Mouse (Mus musculus) limb, embryonic 12.5 days (tissue): ENCODE results near the gene Ppat. TPM values are rescaled to one million over a fixed set of nuclear protein-coding genes. Genes with fewer than 3 reads are reported as not detected.

ENCODE experiments used
- ATAC-seq: fragments of 200-750 bp; cut with Nextera tagmentation; 2 replicates; pipeline ENCODE4 v1.8.0; 2017; ENCODE audit warnings: low read depth, moderate TSS enrichment; ENCODE audit not compliant: insufficient number of reproducible peaks, insufficient read depth, low FRiP score, low TSS enrichment
- H3K27ac ChIP-seq: fragments of 300-500 bp; sonication (generic); 2 replicates; pipeline ENCODE4 v1.5.1; 2016; ENCODE audit warnings: mild to moderate bottlenecking, moderate library complexity
- H3K27me3 ChIP-seq: fragments of 300-500 bp; sonication (generic); 2 replicates; pipeline ENCODE4 v1.6.1; 2016; ENCODE audit warnings: mild to moderate bottlenecking, moderate library complexity
- H3K36me3 ChIP-seq: fragments of 300-500 bp; sonication (generic); 2 replicates; pipeline ENCODE4 v1.6.1; 2016; ENCODE audit warnings: mild to moderate bottlenecking, moderate library complexity
- H3K4me1 ChIP-seq: fragments of 300-500 bp; sonication (generic); replicated peaks from 2 replicates; pipeline ENCODE4 v1.6.1; 2016
- H3K4me2 ChIP-seq: fragments of 300-500 bp; sonication (generic); 2 replicates; pipeline ENCODE4 v1.6.1; 2016; ENCODE audit warnings: mild to moderate bottlenecking, moderate library complexity
- H3K4me3 ChIP-seq: fragments of 300-500 bp; sonication (generic); replicated peaks from 2 replicates; pipeline ENCODE4 v1.5.1; 2016; ENCODE audit warnings: mild to moderate bottlenecking
- H3K9ac ChIP-seq: fragments of 300-500 bp; sonication (generic); replicated peaks from 2 replicates; pipeline ENCODE4 v1.6.1; 2016; ENCODE audit warnings: mild to moderate bottlenecking, moderate library complexity
- H3K9me3 ChIP-seq: fragments of 300-500 bp; sonication (generic); 2 replicates; pipeline ENCODE4 v1.6.1; 2016; ENCODE audit warnings: mild to moderate bottlenecking, moderate library complexity
- WGBS: fragments of 180-500 bp; shearing (Covaris S2); methylation state at CpG from one replicate; pipeline ENCODE4 v1.1.7; 2016; 5-methylcytosine and 5-hydroxymethylcytosine counted together
- polyA plus RNA-seq: library from polyadenylated mRNA; unstranded; fragments of >200 nt; fragmentation: Nextera tagmentation; extraction: Ambion mirVana; gene quantifications from 2 replicates; pipeline ENCODE4 v1.2.1, GENCODE M21; 2016

The Ppat gene
- polyA plus RNA-seq, 1 experiment from 2014 or later: 36.0 TPM

- H3K4me3 ChIP-seq: no peak overlapping the region
- peaks cover 8% of the 10 kb centered on the region; the same call in 1 of the 2 replicates for H3K4me1 ChIP-seq
- H3K27me3 ChIP-seq: no peaks in the 10 kb centered on the region
- no peak overlapping the region for H3K9ac ChIP-seq
- no peaks in the 10 kb centered on the region for H3K9me3 ChIP-seq
- no peak overlapping the region for H3K4me2 ChIP-seq
- WGBS: 83% methylated on average over 5 of the region's 5 CpGs
- no peak for ATAC-seq
- H3K27ac ChIP-seq: no peak overlapping the region
- peaks cover 64% of the 10 kb centered on the region for H3K36me3 ChIP-seq
Measured at GRCm38 (mm10) chr5:76969250-76969649, 17.9 kb upstream of the Ppat start.

GRCm38 (mm10) chr5:76964651-76965050 is 13.3 kb upstream of the Ppat start:
- H3K27me3 ChIP-seq: no peaks in the 10 kb centered on the region
- H3K4me3 ChIP-seq: no peak overlapping the region
- 91% methylated on average over 3 of the region's 3 CpGs for WGBS
- no peak overlapping the region for H3K4me2 ChIP-seq
- no peak overlapping the region for H3K27ac ChIP-seq
- no peak overlapping the region for H3K9ac ChIP-seq
- H3K9me3 ChIP-seq: no peaks in the 10 kb centered on the region
- ATAC-seq: no peak
- H3K4me1 ChIP-seq: no peaks in the 10 kb centered on the region
- H3K36me3 ChIP-seq: peaks cover 94% of the 10 kb centered on the region

- H3K36me3 ChIP-seq: peaks cover 92% of the 10 kb centered on the region
- WGBS: 70% methylated on average over 11 of the region's 11 CpGs
Measured at GRCm38 (mm10) chr5:76962545-76962944, 11.2 kb upstream of the Ppat start.

GRCm38 (mm10) chr5:76959587-76959986 is 8.2 kb upstream of the Ppat start:
- Histone ChIP-seq H3K36me3 (peaks cover 96% of the 10 kb centered on the region), H3K9me3 (no peaks in the 10 kb centered on the region), H3K4me3 (no peak overlapping the region), H3K4me2 (no peak overlapping the region), H3K9ac (no peak overlapping the region), H3K27me3 (no peaks in the 10 kb centered on the region), H3K27ac (no peak overlapping the region), H3K4me1 (peaks cover 4% of the 10 kb centered on the region; the same call in 1 of the 2 replicates)
- WGBS: 81% methylated on average over 5 of the region's 5 CpGs
- ATAC-seq: no peak

More at GRCm38 (mm10) chr5:76962545-76962944, 11.2 kb upstream of the Ppat start:
- ATAC-seq: no peak
- H3K27me3 ChIP-seq: no peaks in the 10 kb centered on the region
- H3K4me1 ChIP-seq: no peaks in the 10 kb centered on the region
- H3K4me3 ChIP-seq: no peak overlapping the region
- H3K9ac ChIP-seq: no peak overlapping the region
- H3K4me2 ChIP-seq: no peak overlapping the region
- H3K9me3 ChIP-seq: no peaks in the 10 kb centered on the region
- H3K27ac ChIP-seq: 0 out of 2 replicates have a peak overlapping the region, but pooled peaks have one; percentile 1

- no peaks in the 10 kb centered on the region for H3K9me3 ChIP-seq
- no peak overlapping the region for H3K4me3 ChIP-seq
- no peak for ATAC-seq
- H3K4me1 ChIP-seq: peaks cover 17% of the 10 kb centered on the region
- no peak overlapping the region for H3K9ac ChIP-seq
- H3K36me3 ChIP-seq: peaks cover 91% of the 10 kb centered on the region
- no peak overlapping the region for H3K27ac ChIP-seq
- H3K27me3 ChIP-seq: no peaks in the 10 kb centered on the region
- WGBS: 97% methylated on average over 1 of the region's 1 CpGs
- no peak overlapping the region for H3K4me2 ChIP-seq
Measured at GRCm38 (mm10) chr5:76957954-76958353, 6.6 kb upstream of the Ppat start.

GRCm38 (mm10) chr5:76955474-76955873 is 4.1 kb upstream of the Ppat start:
- 87% methylated on average over 4 of the region's 4 CpGs for WGBS
- peaks cover 24% of the 10 kb centered on the region for H3K4me1 ChIP-seq
- no peaks in the 10 kb centered on the region for H3K9me3 ChIP-seq
- no peaks in the 10 kb centered on the region for H3K27me3 ChIP-seq
- H3K4me2 ChIP-seq: no peak overlapping the region
- H3K36me3 ChIP-seq: peaks cover 68% of the 10 kb centered on the region
- no peak overlapping the region for H3K4me3 ChIP-seq
- no peak for ATAC-seq
- H3K9ac ChIP-seq: no peak overlapping the region
- no peak overlapping the region for H3K27ac ChIP-seq

- Histone ChIP-seq H3K27ac (no peak overlapping the region), H3K4me1 (peaks cover 32% of the 10 kb centered on the region), H3K9ac (no peak overlapping the region), H3K36me3 (peaks cover 57% of the 10 kb centered on the region), H3K27me3 (no peaks in the 10 kb centered on the region), H3K9me3 (no peaks in the 10 kb centered on the region), H3K4me3 (no peak overlapping the region), H3K4me2 (0 out of 2 replicates have a peak overlapping the region, but pooled peaks have one; percentile 79)
- WGBS: 85% methylated on average over 6 of the region's 6 CpGs
- ATAC-seq: no peak
Measured at GRCm38 (mm10) chr5:76954271-76954900, 3.0 kb upstream of the Ppat start.

GRCm38 (mm10) chr5:76953794-76954193 is 2.4 kb upstream of the Ppat start:
- H3K9ac ChIP-seq: no peak overlapping the region
- H3K9me3 ChIP-seq: no peaks in the 10 kb centered on the region
- no peak overlapping the region for H3K27ac ChIP-seq
- H3K4me3 ChIP-seq: no peak overlapping the region
- H3K4me1 ChIP-seq: peaks cover 34% of the 10 kb centered on the region
- ATAC-seq: no peak
- peak overlapping the region; percentile 79; the same call in 1 of the 2 replicates for H3K4me2 ChIP-seq
- H3K36me3 ChIP-seq: peaks cover 53% of the 10 kb centered on the region
- WGBS: 78% methylated on average over 3 of the region's 3 CpGs
- no peaks in the 10 kb centered on the region for H3K27me3 ChIP-seq

GRCm38 (mm10) chr5:76952112-76953040 is 998 bp upstream of the Ppat start:
- peak overlapping the region; percentile 75 for H3K4me3 ChIP-seq
- 13% methylated on average over 7 of the region's 7 CpGs for WGBS
- no peaks in the 10 kb centered on the region for H3K27me3 ChIP-seq
- peak overlapping the region; percentile 72 for H3K9ac ChIP-seq
- H3K27ac ChIP-seq: peak overlapping the region; percentile 94
- no peak for ATAC-seq
- H3K36me3 ChIP-seq: peaks cover 49% of the 10 kb centered on the region
- H3K9me3 ChIP-seq: no peaks in the 10 kb centered on the region
- peaks cover 43% of the 10 kb centered on the region for H3K4me1 ChIP-seq
- H3K4me2 ChIP-seq: peak overlapping the region; percentile 79

- Histone ChIP-seq H3K27me3 (no peaks in the 10 kb centered on the region), H3K4me1 (peaks cover 54% of the 10 kb centered on the region), H3K4me3 (peak overlapping the region; percentile 75), H3K27ac (peak overlapping the region; percentile 94), H3K36me3 (peaks cover 44% of the 10 kb centered on the region), H3K9me3 (no peaks in the 10 kb centered on the region), H3K4me2 (peak overlapping the region; percentile 79), H3K9ac (peak overlapping the region; percentile 67)
- 1% methylated on average over 24 of the region's 24 CpGs for WGBS
- ATAC-seq: peak; percentile 29
Measured at GRCm38 (mm10) chr5:76950343-76951105, 854 bp downstream of the Ppat start.

- H3K27me3 ChIP-seq: no peaks in the 10 kb centered on the region
- 87% methylated on average over 4 of the region's 4 CpGs for WGBS
- ATAC-seq: no peak
- peaks cover 41% of the 10 kb centered on the region for H3K4me1 ChIP-seq
- H3K4me2 ChIP-seq: no peak overlapping the region
- H3K4me3 ChIP-seq: no peak overlapping the region
- H3K9ac ChIP-seq: no peak overlapping the region
- H3K36me3 ChIP-seq: peaks cover 24% of the 10 kb centered on the region
- H3K9me3 ChIP-seq: no peaks in the 10 kb centered on the region
- no peak overlapping the region for H3K27ac ChIP-seq
Measured at GRCm38 (mm10) chr5:76947758-76948157, 3.6 kb downstream of the Ppat start.
